Mouse (Mus musculus) hindbrain, embryonic 11.5 days (tissue): Measurements from ENCODE around the gene Olfr768. TPM values are rescaled to one million over a fixed set of nuclear protein-coding genes. Genes with fewer than 3 reads are reported as not detected.
"Not testable (repeated sequence)": the region's sequence is repeated elsewhere in the genome, so short reads cannot be mapped to it uniquely, and the experiment has no call there.

Experiments used
- ATAC-seq: fragments of 200-750 bp; cut with Nextera tagmentation; 2 replicates; pipeline ENCODE4 v1.8.0; 2017; ENCODE audit warnings: mild to moderate bottlenecking, moderate TSS enrichment, moderate library complexity; ENCODE audit not compliant: low FRiP score
- DNase-seq: peaks from one replicate; pipeline ENCODE4 v3.0.0-alpha.2; 2015; ENCODE audit warnings: low spot score
- H3K27ac ChIP-seq: fragments of 300-500 bp; sonication (generic); 2 replicates; pipeline ENCODE4 v1.5.1; 2014; ENCODE audit warnings: mild to moderate bottlenecking, low read depth, low read length
- H3K27me3 ChIP-seq: fragments of 300-500 bp; sonication (generic); 2 replicates; pipeline ENCODE4 v1.6.1; 2014; ENCODE audit warnings: mild to moderate bottlenecking, low read length, moderate library complexity, mixed read lengths; ENCODE audit not compliant: control insufficient read depth, insufficient read depth
- H3K36me3 ChIP-seq: fragments of 300-500 bp; sonication (generic); 2 replicates; pipeline ENCODE4 v1.6.1; 2014; ENCODE audit warnings: mild to moderate bottlenecking, low read length, moderate library complexity, mixed read lengths; ENCODE audit not compliant: control insufficient read depth, insufficient read depth
- H3K4me1 ChIP-seq: fragments of 300-500 bp; sonication (generic); replicated peaks from 2 replicates; pipeline ENCODE4 v1.6.1; 2014; ENCODE audit warnings: low read length, mixed read lengths; ENCODE audit not compliant: control insufficient read depth, insufficient read depth
- H3K4me2 ChIP-seq: fragments of 300-500 bp; sonication (generic); replicated peaks from 2 replicates; pipeline ENCODE4 v1.6.1; 2014; ENCODE audit warnings: mild to moderate bottlenecking, low read depth, low read length
- H3K4me3 ChIP-seq: fragments of 300-500 bp; sonication (generic); 2 replicates; pipeline ENCODE4 v1.5.1; 2014; ENCODE audit warnings: low read depth, low read length
- H3K9ac ChIP-seq: fragments of 300-500 bp; sonication (generic); 2 replicates; pipeline ENCODE4 v1.6.1; 2014; ENCODE audit warnings: low read depth, low read length
- H3K9me3 ChIP-seq: fragments of 300-500 bp; sonication (generic); 2 replicates; pipeline ENCODE4 v1.6.1; 2016; ENCODE audit warnings: low read length; ENCODE audit not compliant: control insufficient read depth
- WGBS: fragments of 180-500 bp; shearing (Covaris S2); extraction: QIAGEN DNeasy Blood & Tissue Kit; methylation state at CpG from one replicate; pipeline ENCODE4 v1.1.7; 2014; 5-methylcytosine and 5-hydroxymethylcytosine counted together
- polyA plus RNA-seq: library from polyadenylated mRNA; unstranded; fragments of >200 nt; fragmentation: Nextera tagmentation; extraction: Ambion mirVana; gene quantifications from 2 replicates; pipeline ENCODE4 v1.2.1, GENCODE M21; 2014

Gene Olfr768
- not detected in 2 replicates for polyA plus RNA-seq

DNA sequence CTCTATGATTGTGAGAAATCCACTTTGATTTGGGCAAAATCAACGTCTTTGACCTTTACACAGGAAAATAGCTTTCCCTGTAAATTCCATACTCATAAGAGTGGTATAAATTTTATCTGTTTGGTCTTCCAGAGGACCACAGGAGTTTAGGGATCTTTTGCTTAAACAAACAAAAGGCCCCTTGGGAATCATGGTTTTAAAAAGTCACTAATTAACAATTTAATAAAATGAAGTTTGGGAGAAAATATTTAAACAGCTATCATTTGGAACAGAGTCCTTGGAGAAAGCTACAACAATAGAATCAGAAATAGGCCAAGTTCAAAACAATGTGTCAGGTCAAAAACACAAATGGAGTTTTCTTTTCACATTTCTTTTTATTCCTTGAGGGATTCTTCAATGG, at the start of gene Olfr768:
Gene Olfr768, minus strand, starts transcription at position 101 of the 400 bp plus-strand sequence.
- H3K27me3 ChIP-seq: no peaks in the 10 kb centered on the region
- no peak within 1 kb of the TSS for H3K4me2 ChIP-seq
- no peak for DNase-seq
- H3K4me1 ChIP-seq: no peaks in the 10 kb centered on the region
- WGBS: 94% methylated on average over 1 of the region's 1 CpGs
- H3K9ac ChIP-seq: no peak within 1 kb of the TSS
- no peak within 1 kb of the TSS for H3K4me3 ChIP-seq
- no peaks in the 10 kb centered on the region for H3K36me3 ChIP-seq
- no peak for ATAC-seq
- H3K9me3 ChIP-seq: no peaks in the 10 kb centered on the region
- H3K27ac ChIP-seq: no peak within 1 kb of the TSS

DNA sequence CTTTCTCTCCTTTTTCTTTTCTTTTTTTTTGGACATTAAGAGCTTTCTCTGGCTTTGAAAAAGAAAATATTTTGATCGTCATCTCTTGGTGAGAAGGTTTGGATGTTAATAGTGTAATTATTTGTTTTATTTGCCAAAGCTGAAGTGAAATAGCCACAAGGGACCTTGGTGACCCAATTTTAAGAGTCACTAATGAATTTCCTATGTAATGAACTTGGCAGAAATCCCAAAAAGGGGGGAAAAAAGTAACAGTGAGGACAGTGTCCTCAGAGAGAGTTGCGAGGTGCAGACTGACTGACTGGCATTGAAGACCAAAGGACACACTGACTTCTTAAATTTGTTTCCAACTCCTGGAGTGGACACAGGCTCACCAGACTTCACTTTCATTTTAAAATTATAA, 39.7 kb upstream of the Olfr768 start, which contains the start of gene Olfr770:
Gene Olfr770, minus strand, starts transcription at position 101 of the 400 bp plus-strand sequence.
- H3K4me3 ChIP-seq: no peak within 1 kb of the TSS
- DNase-seq (no peak), ATAC-seq (no peak)
- WGBS: 98% methylated on average over 2 of the region's 2 CpGs
- H3K4me1 ChIP-seq: no peaks in the 10 kb centered on the region
- no peak within 1 kb of the TSS for H3K27ac ChIP-seq
- H3K27me3 ChIP-seq: no peaks in the 10 kb centered on the region
- no peak within 1 kb of the TSS for H3K9ac ChIP-seq
- no peak within 1 kb of the TSS for H3K4me2 ChIP-seq
- no peaks in the 10 kb centered on the region for H3K9me3 ChIP-seq
- H3K36me3 ChIP-seq: no peaks in the 10 kb centered on the region

DNA sequence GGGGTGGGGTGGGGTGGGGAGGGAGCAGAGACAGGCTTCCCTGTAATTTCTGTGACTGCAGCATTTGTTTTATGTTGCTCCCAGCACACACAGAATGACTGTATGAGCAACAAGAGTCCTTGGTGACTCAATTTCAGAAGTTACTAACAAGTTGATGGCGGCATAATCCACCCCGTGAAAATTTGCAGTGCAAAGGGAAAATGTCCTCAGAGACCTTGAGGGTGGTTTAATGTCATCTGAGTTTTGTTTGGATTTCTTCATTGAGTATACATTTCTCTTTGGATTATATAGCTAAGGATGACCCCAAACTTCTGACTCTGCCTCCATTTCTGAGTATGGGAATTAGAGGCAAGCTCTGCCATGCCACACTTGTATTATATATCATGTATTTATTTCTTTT, 18.6 kb upstream of the Olfr768 start, which contains the start of gene Olfr769:
Gene Olfr769, minus strand, starts transcription at position 101 of the 400 bp plus-strand sequence.
- H3K27me3 ChIP-seq: no peaks in the 10 kb centered on the region
- no peak within 1 kb of the TSS for H3K4me3 ChIP-seq
- H3K4me2 ChIP-seq: no peak within 1 kb of the TSS
- H3K27ac ChIP-seq: no peak within 1 kb of the TSS
- H3K9me3 ChIP-seq: no peaks in the 10 kb centered on the region
- no peak for ATAC-seq
- H3K36me3 ChIP-seq: no peaks in the 10 kb centered on the region
- no peak for DNase-seq
- no peaks in the 10 kb centered on the region for H3K4me1 ChIP-seq
- no peak within 1 kb of the TSS for H3K9ac ChIP-seq
- WGBS: 87% methylated on average over 2 of the region's 2 CpGs

DNA sequence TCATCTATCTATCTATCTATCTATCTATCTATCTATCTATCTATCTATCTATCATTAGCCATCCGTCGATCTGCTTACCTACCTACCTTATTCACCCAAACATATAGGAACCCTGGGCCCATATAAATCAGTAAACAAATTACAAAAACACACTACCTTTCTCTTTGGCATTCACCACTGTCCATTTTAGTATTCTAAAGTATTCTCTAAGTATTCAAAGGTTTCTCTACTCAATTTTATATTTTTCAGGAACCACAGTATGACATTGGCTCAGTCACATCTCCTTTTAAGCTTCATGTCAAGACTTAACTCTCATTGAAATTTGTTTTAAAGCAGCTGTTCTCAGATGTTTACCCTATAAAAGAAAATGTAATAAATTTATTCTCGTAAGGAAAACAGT, 16.0 kb upstream of the Olfr768 start:
- 92% methylated on average over 3 of the region's 3 CpGs for whole genome bisulfite sequencing
- H3K4me1 ChIP-seq: no peaks in the 10 kb centered on the region
- H3K36me3 ChIP-seq: no peaks in the 10 kb centered on the region
- H3K27ac ChIP-seq: no peak overlapping the region
- ATAC-seq (no peak), DNase-seq (no peak)
- H3K27me3 ChIP-seq: no peaks in the 10 kb centered on the region
- no peak overlapping the region for H3K4me3 ChIP-seq
- no peaks in the 10 kb centered on the region for H3K9me3 ChIP-seq
- H3K4me2 ChIP-seq: no peak overlapping the region
- no peak overlapping the region for H3K9ac ChIP-seq

DNA sequence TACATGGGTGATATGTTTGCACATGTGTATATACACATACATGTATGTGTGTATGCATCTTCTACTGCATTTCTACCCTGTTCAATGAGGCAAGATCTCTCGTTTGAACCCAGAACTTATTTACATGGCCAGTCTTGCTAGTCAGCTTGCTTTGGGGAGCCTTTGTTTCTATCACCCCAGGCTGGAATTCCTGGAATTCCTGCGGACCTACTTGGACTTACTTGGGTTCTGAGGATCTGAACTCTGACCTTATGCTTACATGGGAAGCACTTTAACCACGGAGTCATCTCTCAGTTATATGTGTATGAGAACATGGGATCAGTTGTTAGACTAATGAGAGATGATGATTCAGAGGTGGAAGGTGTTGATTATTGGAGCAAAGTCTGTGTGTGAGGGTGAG, 2.1 kb upstream of the Olfr768 start:
- no peaks in the 10 kb centered on the region for H3K4me1 ChIP-seq
- H3K9me3 ChIP-seq: no peaks in the 10 kb centered on the region
- H3K36me3 ChIP-seq: no peaks in the 10 kb centered on the region
- H3K27ac ChIP-seq: no peak overlapping the region
- DNase-seq (no peak), ATAC-seq (no peak)
- H3K4me3 ChIP-seq: no peak overlapping the region
- H3K4me2 ChIP-seq: no peak overlapping the region
- WGBS: 47% methylated on average over 3 of the region's 3 CpGs
- no peak overlapping the region for H3K9ac ChIP-seq
- no peaks in the 10 kb centered on the region for H3K27me3 ChIP-seq

DNA sequence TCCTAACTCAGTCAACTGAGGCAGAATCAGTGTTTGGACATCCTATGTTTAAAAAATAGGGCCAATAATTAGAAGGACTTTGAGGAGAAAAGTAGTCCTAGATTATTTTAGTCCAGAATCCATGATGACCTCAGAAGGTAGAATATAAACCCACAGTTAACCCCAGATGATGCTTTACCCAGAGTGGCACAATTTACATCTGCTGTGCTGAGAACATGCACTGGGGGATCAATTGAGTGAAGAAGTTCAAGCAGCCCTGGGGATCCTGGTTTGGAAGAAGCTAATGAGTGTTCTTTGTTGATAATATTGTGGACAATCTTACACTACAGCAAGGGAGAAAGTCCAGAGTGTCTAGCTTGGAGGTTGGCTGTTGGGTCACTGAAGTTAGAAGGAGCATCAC, 16.4 kb downstream of the Olfr768 start, which contains the start of gene Olfr767:
Gene Olfr767, minus strand, starts transcription at position 101 of the 400 bp plus-strand sequence.
- H3K4me1 ChIP-seq, DNase-seq, H3K4me2 ChIP-seq, H3K36me3 ChIP-seq, H3K27ac ChIP-seq, H3K9ac ChIP-seq, H3K27me3 ChIP-seq, ATAC-seq, H3K9me3 ChIP-seq, H3K4me3 ChIP-seq: not testable (repeated sequence)

DNA sequence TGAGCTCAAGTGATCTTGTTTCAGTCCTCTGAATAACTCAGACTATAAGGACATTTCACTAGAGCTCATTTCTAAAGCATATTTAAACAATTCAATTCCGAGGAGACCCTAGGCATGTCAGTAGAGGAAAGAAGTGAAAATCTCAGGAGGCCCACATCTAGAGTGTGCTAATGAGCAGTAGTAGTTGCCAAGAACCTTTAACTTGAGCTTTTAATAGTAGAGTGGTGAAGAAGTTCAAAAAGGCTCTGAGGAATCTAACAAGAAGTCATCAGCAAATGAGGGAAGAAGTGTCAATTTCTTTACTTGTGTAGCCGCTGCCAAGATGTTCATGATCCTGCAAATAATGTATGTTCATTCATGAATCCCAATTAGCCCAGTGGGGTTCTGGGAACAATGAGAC, 30.3 kb downstream of the Olfr768 start, which contains the start of gene Olfr766-ps1:
Gene Olfr766-ps1, minus strand, starts transcription at position 101 of the 400 bp plus-strand sequence.
- H3K9ac ChIP-seq: no peak within 1 kb of the TSS
- H3K9me3 ChIP-seq: no peaks in the 10 kb centered on the region
- no peaks in the 10 kb centered on the region for H3K4me1 ChIP-seq
- H3K36me3 ChIP-seq: no peaks in the 10 kb centered on the region
- DNase-seq: no peak
- 89% methylated on average over 2 of the region's 2 CpGs for WGBS
- H3K4me2 ChIP-seq: no peak within 1 kb of the TSS
- no peak within 1 kb of the TSS for H3K4me3 ChIP-seq
- ATAC-seq: no peak
- no peak within 1 kb of the TSS for H3K27ac ChIP-seq
- H3K27me3 ChIP-seq: no peaks in the 10 kb centered on the region

DNA sequence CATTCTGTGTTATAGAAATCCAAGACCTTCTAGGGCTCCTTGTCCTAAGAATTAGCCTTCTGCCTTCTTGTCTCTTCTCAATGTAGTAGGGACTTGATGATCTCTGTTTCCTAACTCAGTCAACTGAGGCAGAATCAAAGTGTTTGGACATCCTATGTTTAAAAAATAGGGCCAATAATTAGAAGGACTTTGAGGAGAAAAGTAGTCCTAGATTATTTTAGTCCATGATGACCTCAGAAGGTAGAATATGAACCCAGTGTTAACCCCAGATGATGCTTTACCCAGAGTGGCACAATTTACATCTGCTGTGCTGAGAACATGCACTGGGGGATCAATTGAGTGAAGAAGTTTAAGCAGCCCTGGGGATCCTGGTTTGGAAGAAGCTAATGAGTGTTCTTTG, 49.3 kb downstream of the Olfr768 start, which contains the start of gene Olfr765:
Gene Olfr765, minus strand, starts transcription at position 101 of the 400 bp plus-strand sequence.
- DNase-seq: not testable (repeated sequence)

More for the DNA sequence above, 49.3 kb downstream of the Olfr768 start, which contains the start of gene Olfr765:
- H3K4me3 ChIP-seq, H3K27me3 ChIP-seq, H3K9ac ChIP-seq, H3K36me3 ChIP-seq, H3K4me1 ChIP-seq, H3K27ac ChIP-seq, H3K9me3 ChIP-seq, H3K4me2 ChIP-seq, ATAC-seq: not testable (repeated sequence)
